Mouse (Mus musculus): ENCODE results near the gene 1810009A15Rik.
"Not testable (repeated sequence)": the region's sequence is repeated elsewhere in the genome, so short reads cannot be mapped to it uniquely, and the experiment has no call there.

The 1810009A15Rik gene

GRCm38 (mm10) chr19:8880311-8881033 lies 8.2 kb upstream of the 1810009A15Rik start, which contains the start of gene Uqcc3:
Gene Uqcc3, minus strand, starts transcription at chr19:8880923.
- DNase-seq: peak; percentile 90 to 91

GRCm38 (mm10) chr19:8881034-8881392 lies 7.6 kb upstream of the 1810009A15Rik start:
- DNase-seq: no peak

- no peak for DNase-seq
Measured at GRCm38 (mm10) chr19:8883616-8884015, 5.0 kb upstream of the 1810009A15Rik start, which contains the start of the genes Lbhd1 and Gm49403. Gene Lbhd1, plus strand, starts transcription at chr19:8883732. Gene Gm49403, plus strand, starts transcription at chr19:8883930.

GRCm38 (mm10) chr19:8886916-8887584 lies 1.6 kb upstream of the 1810009A15Rik start:
- DNase-seq: no peak

- no peak for DNase-seq
Measured at GRCm38 (mm10) chr19:8887585-8888463, 829 bp upstream of the 1810009A15Rik start.

GRCm38 (mm10) chr19:8892829-8893766 lies 4.4 kb downstream of the 1810009A15Rik start, which contains the start of gene Ints5:
Gene Ints5, plus strand, starts transcription at chr19:8893005.
- peak; percentile 87 to 88 for DNase-seq

GRCm38 (mm10) chr19:8895397-8895960 lies 6.8 kb downstream of the 1810009A15Rik start:
- no peak for DNase-seq

- DNase-seq: not testable (repeated sequence)
Measured at GRCm38 (mm10) chr19:8896231-8896630, 7.6 kb downstream of the 1810009A15Rik start.

- DNase-seq: not testable (repeated sequence)
Measured at GRCm38 (mm10) chr19:8897211-8897864, 8.7 kb downstream of the 1810009A15Rik start.

- DNase-seq: peak; percentile 96
Measured at GRCm38 (mm10) chr19:8897865-8898495, 9.3 kb downstream of the 1810009A15Rik start, which contains the start of gene Ganab. Gene Ganab, plus strand, starts transcription at chr19:8898071.

- peak in 1 of 2 experiments; percentile 14 for DNase-seq
Measured at GRCm38 (mm10) chr19:8898576-8898975, 9.9 kb downstream of the 1810009A15Rik start.

GRCm38 (mm10) chr19:8899079-8899478 lies 10.4 kb downstream of the 1810009A15Rik start:
- no peak for DNase-seq

GRCm38 (mm10) chr19:8903412-8903811 lies 14.8 kb downstream of the 1810009A15Rik start:
- no peak for DNase-seq

- no peak for DNase-seq
Measured at GRCm38 (mm10) chr19:8908531-8908930, 19.9 kb downstream of the 1810009A15Rik start.

GRCm38 (mm10) chr19:8911810-8912209 lies 23.2 kb downstream of the 1810009A15Rik start:
- no peak for DNase-seq

- DNase-seq: no peak
Measured at GRCm38 (mm10) chr19:8914212-8914611, 25.6 kb downstream of the 1810009A15Rik start.

GRCm38 (mm10) chr19:8919000-8919399 lies 30.3 kb downstream of the 1810009A15Rik start:
- DNase-seq: no peak

GRCm38 (mm10) chr19:8919684-8920072 lies 31.0 kb downstream of the 1810009A15Rik start:
- no peak for DNase-seq

GRCm38 (mm10) chr19:8920073-8920736 lies 31.6 kb downstream of the 1810009A15Rik start, which contains the start of gene B3gat3:
Gene B3gat3, plus strand, starts transcription at chr19:8920374.
- peak; percentile 79 to 84 for DNase-seq

Data from B cell, adult 2 months (primary cell).